Mouse (Mus musculus): ENCODE measurements around the gene Sord.

The Sord gene

GRCm38 (mm10) chr2:122237891-122238470 lies 3.4 kb downstream of the Sord start:
- in situ Hi-C loops (cut with MboI, MseI), result no loop called here

- in situ Hi-C loops (cut with MboI, MseI), result no loop called here
Measured at GRCm38 (mm10) chr2:122240735-122241134, 6.2 kb downstream of the Sord start.

GRCm38 (mm10) chr2:122241226-122241625 lies 6.7 kb downstream of the Sord start:
- in situ Hi-C loops (cut with MboI, MseI), result no loop called here

- in situ Hi-C loops (cut with MboI, MseI), result no loop called here
Measured at GRCm38 (mm10) chr2:122241935-122242334, 7.4 kb downstream of the Sord start.

GRCm38 (mm10) chr2:122243671-122244131 lies 9.2 kb downstream of the Sord start:
- in situ Hi-C loops (cut with MboI, MseI), result no loop called here

GRCm38 (mm10) chr2:122247786-122248185 lies 13.2 kb downstream of the Sord start:
- in situ Hi-C loops (cut with MboI, MseI), result no loop called here

GRCm38 (mm10) chr2:122255997-122256396 lies 21.4 kb downstream of the Sord start:
- in situ Hi-C loops (cut with MboI, MseI), result no loop called here

- in situ Hi-C loops (cut with MboI, MseI), result no loop called here
Measured at GRCm38 (mm10) chr2:122260729-122261128, 26.2 kb downstream of the Sord start.

GRCm38 (mm10) chr2:122264690-122265089 lies 30.1 kb downstream of the Sord start:
- in situ Hi-C loops (cut with MboI, MseI), result no loop called here

GRCm38 (mm10) chr2:122266407-122267193 lies 32.1 kb downstream of the Sord start:
- in situ Hi-C loops (cut with MboI, MseI), result no loop called here

GRCm38 (mm10) chr2:122278769-122279168 lies 44.2 kb downstream of the Sord start:
- in situ Hi-C loops (cut with MboI, MseI), result no loop called here

- in situ Hi-C loops (cut with MboI, MseI), result no loop called here
Measured at GRCm38 (mm10) chr2:122284091-122284490, 49.5 kb downstream of the Sord start.

GRCm38 (mm10) chr2:122286137-122286536 lies 51.6 kb downstream of the Sord start:
- in situ Hi-C loops (cut with MboI, MseI), result no loop called here

GRCm38 (mm10) chr2:122294916-122295315 lies 60.4 kb downstream of the Sord start:
- in situ Hi-C loops (cut with MboI, MseI), result no loop called here

- in situ Hi-C loops (cut with MboI, MseI), result no loop called here
Measured at GRCm38 (mm10) chr2:122297271-122298095, 62.9 kb downstream of the Sord start.

GRCm38 (mm10) chr2:122298096-122298499 lies 63.5 kb downstream of the Sord start, which contains the start of gene Duox2:
TSS of gene Duox2 (minus strand) at chr2:122298449.
- in situ Hi-C loops (cut with MboI, MseI), result no loop called here

- in situ Hi-C loops (cut with MboI, MseI), result no loop called here
Measured at GRCm38 (mm10) chr2:122298596-122299490, 64.3 kb downstream of the Sord start, which contains the start of gene Duoxa2. TSS of gene Duoxa2 (plus strand) at chr2:122298900.

- in situ Hi-C loops (cut with MboI, MseI), result no loop called here
Measured at GRCm38 (mm10) chr2:122299911-122300655, 65.5 kb downstream of the Sord start.

- in situ Hi-C loops (cut with MboI, MseI), result no loop called here
Measured at GRCm38 (mm10) chr2:122300656-122301020, 66.1 kb downstream of the Sord start.
